Mouse (Mus musculus) embryonic facial prominence, embryonic 11.5 days (tissue): ENCODE measurements around the gene Tnni3k. TPM values are rescaled to one million over a fixed set of nuclear protein-coding genes. Genes with fewer than 3 reads are reported as not detected.

ENCODE experiments used
- ATAC-seq: fragments of 200-750 bp; cut with Nextera tagmentation; replicated peaks from 2 replicates; pipeline ENCODE4 v1.8.0; 2017; ENCODE audit warnings: low read depth; ENCODE audit not compliant: insufficient number of reproducible peaks, low FRiP score, low TSS enrichment
- DNase-seq: peaks from one replicate; pipeline ENCODE4 v3.0.0-alpha.2; 2015; ENCODE audit warnings: low spot score
- H3K27ac ChIP-seq: fragments of 300-500 bp; sonication (generic); replicated peaks from 2 replicates; pipeline ENCODE4 v1.5.1; 2014; ENCODE audit warnings: mild to moderate bottlenecking, low read depth, low read length, control low read depth
- H3K27me3 ChIP-seq: fragments of 300-500 bp; sonication (generic); 2 replicates; pipeline ENCODE4 v1.6.1; 2014; ENCODE audit warnings: mild to moderate bottlenecking, low read length, moderate library complexity, mixed read lengths; ENCODE audit not compliant: control insufficient read depth, insufficient read depth
- H3K36me3 ChIP-seq: fragments of 300-500 bp; sonication (generic); replicated peaks from 2 replicates; pipeline ENCODE4 v1.6.1; 2014; ENCODE audit warnings: low read depth, mild to moderate bottlenecking, low read length, moderate library complexity, mixed read lengths; ENCODE audit not compliant: control insufficient read depth, insufficient read depth
- H3K4me1 ChIP-seq: fragments of 300-500 bp; sonication (generic); 2 replicates; pipeline ENCODE4 v1.6.1; 2014; ENCODE audit warnings: low read length, mixed read lengths; ENCODE audit not compliant: control insufficient read depth, insufficient read depth
- H3K4me2 ChIP-seq: fragments of 300-500 bp; sonication (generic); 2 replicates; pipeline ENCODE4 v1.6.1; 2014; ENCODE audit warnings: low read depth, mild to moderate bottlenecking, control low read depth, low read length, moderate library complexity
- H3K4me3 ChIP-seq: fragments of 300-500 bp; sonication (generic); 2 replicates; pipeline ENCODE4 v1.5.1; 2014; ENCODE audit warnings: low read depth, low read length, control low read depth
- H3K9ac ChIP-seq: fragments of 300-500 bp; sonication (generic); replicated peaks from 2 replicates; pipeline ENCODE4 v1.6.1; 2014; ENCODE audit warnings: mild to moderate bottlenecking, control low read depth, low read length
- H3K9me3 ChIP-seq: fragments of 300-500 bp; sonication (generic); replicated peaks from 2 replicates; pipeline ENCODE4 v1.6.1; 2016; ENCODE audit warnings: mild to moderate bottlenecking, low read length, inconsistent platforms, mixed read lengths; ENCODE audit not compliant: control insufficient read depth
- WGBS: fragments of 180-500 bp; shearing (Covaris S2); extraction: QIAGEN DNeasy Blood & Tissue Kit; methylation state at CpG from one replicate; pipeline ENCODE4 v1.1.7; 2014; 5-methylcytosine and 5-hydroxymethylcytosine counted together
- polyA plus RNA-seq: library from polyadenylated mRNA; unstranded; fragments of >200 nt; fragmentation: Nextera tagmentation; extraction: Ambion mirVana; gene quantifications from 2 replicates; pipeline ENCODE4 v1.2.1, GENCODE M21; 2014

Gene Tnni3k
- polyA plus RNA-seq, 1 experiment from 2014 or later: not detected

DNA sequence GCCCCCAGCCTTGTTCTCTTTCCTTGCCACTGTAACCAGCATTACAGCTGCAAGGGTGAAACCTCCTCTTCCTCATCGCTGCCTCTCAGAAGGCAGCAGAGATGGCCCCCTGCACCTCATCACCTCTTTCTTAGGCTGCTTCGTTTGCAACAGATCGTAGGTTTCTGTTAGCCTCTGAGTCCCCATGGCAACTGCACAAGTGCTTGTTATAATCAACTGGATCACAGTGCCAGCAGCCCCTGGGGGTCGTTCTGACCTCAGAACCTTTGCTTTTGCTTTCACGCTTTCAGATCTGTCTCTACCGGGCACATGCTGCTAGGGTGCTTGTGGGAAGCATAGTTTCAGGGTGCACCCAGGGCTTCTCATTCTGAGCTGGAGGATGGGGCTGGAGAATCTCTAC lies 201.9 kb downstream of the Tnni3k start:
- no peak for DNase-seq
- Histone ChIP-seq H3K4me1 (no peaks in the 10 kb centered on the region), H3K4me2 (no peak overlapping the region), H3K9me3 (no peaks in the 10 kb centered on the region), H3K9ac (no peak overlapping the region), H3K27me3 (no peaks in the 10 kb centered on the region), H3K27ac (no peak overlapping the region), H3K4me3 (no peak overlapping the region), H3K36me3 (no peaks in the 10 kb centered on the region)
- no peak for ATAC-seq
- 35% methylated on average over 6 of the region's 6 CpGs for WGBS

DNA sequence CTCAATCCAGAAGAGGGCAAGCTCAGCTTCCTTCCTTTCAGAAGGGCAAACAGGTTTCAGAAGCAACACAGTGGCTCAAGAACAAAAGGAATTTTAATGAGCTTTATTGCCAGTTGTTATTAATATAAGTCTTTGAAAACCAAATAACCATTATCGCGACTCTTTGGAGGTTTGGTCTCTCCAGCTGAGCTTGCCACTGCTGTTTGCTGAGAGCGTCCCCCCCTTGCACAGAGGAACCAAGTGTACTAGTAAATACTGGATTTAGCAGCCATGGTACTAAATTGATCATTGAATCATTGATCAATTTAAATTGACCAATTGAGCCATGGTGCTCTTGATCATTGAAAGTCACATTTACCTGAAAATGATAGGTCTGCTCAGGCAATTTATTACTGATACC lies 202.9 kb downstream of the Tnni3k start:
- Histone ChIP-seq H3K4me2 (no peak overlapping the region), H3K9ac (no peak overlapping the region), H3K4me3 (no peak overlapping the region), H3K4me1 (no peaks in the 10 kb centered on the region), H3K27me3 (no peaks in the 10 kb centered on the region), H3K27ac (no peak overlapping the region), H3K36me3 (no peaks in the 10 kb centered on the region), H3K9me3 (no peaks in the 10 kb centered on the region)
- WGBS: 76% methylated on average over 3 of the region's 3 CpGs
- no peak for ATAC-seq
- no peak for DNase-seq

DNA sequence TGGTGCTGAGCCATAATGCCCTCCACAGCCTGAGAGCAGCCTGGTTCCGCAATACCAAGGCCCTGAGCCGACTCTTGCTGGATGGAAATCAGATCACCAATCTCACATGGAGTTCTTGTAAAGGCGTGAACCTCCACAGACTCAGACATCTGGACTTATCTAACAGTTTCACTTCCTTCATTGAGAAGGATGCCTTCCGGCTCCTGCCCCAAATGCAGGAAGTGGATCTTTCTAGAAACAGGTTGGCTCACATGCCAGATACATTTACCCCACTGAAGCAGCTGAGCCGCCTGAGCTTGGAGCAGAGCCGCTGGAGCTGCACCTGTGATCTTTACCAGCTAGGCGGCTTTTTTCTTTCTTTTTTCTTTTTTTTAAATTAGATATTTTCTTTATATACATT lies 213.0 kb downstream of the Tnni3k start:
- H3K27me3 ChIP-seq: no peaks in the 10 kb centered on the region
- ATAC-seq: no peak

DNA sequence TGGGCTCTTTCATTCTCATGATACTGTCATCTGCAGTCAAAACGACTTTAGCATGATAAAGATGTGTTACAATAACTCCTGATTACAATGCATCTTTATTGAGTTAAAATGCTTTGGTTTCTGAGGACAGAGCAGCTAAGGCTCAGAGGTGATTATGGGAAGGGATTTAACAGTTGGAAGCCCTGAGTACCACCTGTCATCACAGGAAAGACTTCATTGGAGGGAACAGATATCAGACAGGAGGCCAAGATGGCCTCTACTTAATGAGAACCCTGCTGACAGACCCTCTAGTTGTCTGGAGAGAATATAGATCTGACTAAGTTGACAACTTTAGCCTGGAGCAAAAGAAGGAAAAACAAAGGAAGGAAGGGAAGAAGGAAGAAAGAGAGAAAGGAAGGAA lies 214.1 kb downstream of the Tnni3k start:
- 27% methylated on average over 1 of the region's 1 CpGs for whole genome bisulfite sequencing
- no peaks in the 10 kb centered on the region for H3K9me3 ChIP-seq
- no peaks in the 10 kb centered on the region for H3K4me1 ChIP-seq
- H3K27me3 ChIP-seq: no peaks in the 10 kb centered on the region
- no peak overlapping the region for H3K4me3 ChIP-seq
- H3K9ac ChIP-seq: no peak overlapping the region
- no peak overlapping the region for H3K27ac ChIP-seq
- H3K4me2 ChIP-seq: no peak overlapping the region
- H3K36me3 ChIP-seq: no peaks in the 10 kb centered on the region
- DNase-seq: no peak
- no peak for ATAC-seq

More for the DNA sequence above, 213.0 kb downstream of the Tnni3k start:
- 89% methylated on average over 7 of the region's 7 CpGs for WGBS
- Histone ChIP-seq H3K4me2 (no peak overlapping the region), H3K4me3 (no peak overlapping the region), H3K9ac (no peak overlapping the region), H3K4me1 (no peaks in the 10 kb centered on the region), H3K36me3 (no peaks in the 10 kb centered on the region), H3K9me3 (no peaks in the 10 kb centered on the region), H3K27ac (no peak overlapping the region)
- no peak for DNase-seq

DNA sequence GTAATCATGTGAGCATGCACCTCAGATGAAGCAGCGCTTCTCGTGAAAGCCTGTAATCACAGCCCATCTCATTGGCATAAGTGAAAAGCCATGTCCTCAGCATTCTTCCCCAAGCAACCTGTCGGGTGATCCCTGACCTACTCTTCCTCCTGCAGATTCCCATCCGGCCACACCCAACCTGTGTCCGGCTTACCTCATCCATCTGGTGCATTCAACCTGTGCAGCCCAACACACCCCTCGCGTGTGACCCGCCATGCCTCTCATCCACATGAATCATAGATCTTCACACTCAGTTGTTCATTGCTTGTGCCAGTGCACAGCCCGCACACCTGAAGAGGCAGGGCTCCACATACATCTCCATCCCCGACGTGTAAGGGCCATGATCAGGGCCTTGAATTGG lies 217.3 kb downstream of the Tnni3k start:
- no peaks in the 10 kb centered on the region for H3K9me3 ChIP-seq
- H3K4me1 ChIP-seq: no peaks in the 10 kb centered on the region
- no peaks in the 10 kb centered on the region for H3K27me3 ChIP-seq
- H3K36me3 ChIP-seq: no peaks in the 10 kb centered on the region
- H3K27ac ChIP-seq: no peak overlapping the region
- H3K4me2 ChIP-seq: no peak overlapping the region
- no peak for ATAC-seq
- DNase-seq: no peak
- H3K9ac ChIP-seq: no peak overlapping the region
- H3K4me3 ChIP-seq: no peak overlapping the region
- 94% methylated on average over 11 of the region's 11 CpGs for WGBS

DNA sequence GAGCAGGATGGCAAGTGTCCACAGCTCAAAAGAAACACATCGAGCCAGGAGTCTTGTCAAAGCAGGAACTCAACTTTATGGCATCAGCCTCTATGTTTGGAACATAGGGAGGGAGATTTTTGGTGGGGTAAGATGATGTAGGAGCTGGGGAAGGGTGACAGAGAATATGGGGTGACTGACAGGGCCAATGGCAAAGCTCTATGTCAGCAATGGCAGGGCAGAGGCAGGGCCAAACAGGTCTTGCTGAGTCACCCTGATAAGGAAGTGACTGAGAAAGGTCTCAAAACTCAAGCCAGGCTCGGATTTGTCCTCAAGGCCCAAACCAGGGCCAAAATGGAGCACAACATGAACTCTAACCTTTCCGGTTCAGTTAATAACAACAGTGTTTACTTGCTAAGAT lies 219.1 kb downstream of the Tnni3k start:
- Histone ChIP-seq H3K27ac (no peak overlapping the region), H3K9ac (no peak overlapping the region), H3K4me1 (no peaks in the 10 kb centered on the region), H3K27me3 (no peaks in the 10 kb centered on the region), H3K4me2 (no peak overlapping the region), H3K36me3 (no peaks in the 10 kb centered on the region), H3K4me3 (no peak overlapping the region), H3K9me3 (no peaks in the 10 kb centered on the region)
- 73% methylated on average over 3 of the region's 3 CpGs for WGBS
- no peak for DNase-seq
- no peak for ATAC-seq

DNA sequence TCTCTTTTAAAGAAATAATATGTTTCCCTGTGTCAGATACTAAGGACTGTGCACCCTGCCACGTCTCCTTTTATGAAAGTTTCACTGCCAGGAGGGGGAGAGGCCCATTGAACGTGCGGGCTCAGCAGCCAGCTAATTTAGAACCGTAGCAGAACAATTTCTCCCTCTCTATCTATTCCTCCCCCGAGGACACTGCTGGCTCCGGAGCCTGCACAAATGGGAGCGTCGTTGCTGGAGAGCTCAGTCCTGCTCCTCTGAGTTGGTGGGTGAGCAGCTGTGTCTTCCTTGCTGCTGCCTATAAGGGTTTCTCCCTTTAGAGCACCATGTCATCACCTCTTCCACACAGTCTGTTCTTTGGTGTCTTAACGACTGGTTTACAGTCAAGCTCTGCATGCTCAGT lies 220.8 kb downstream of the Tnni3k start:
- Histone ChIP-seq H3K27me3 (no peaks in the 10 kb centered on the region), H3K4me2 (no peak overlapping the region), H3K4me1 (no peaks in the 10 kb centered on the region), H3K9me3 (no peaks in the 10 kb centered on the region), H3K36me3 (no peaks in the 10 kb centered on the region), H3K27ac (no peak overlapping the region), H3K9ac (no peak overlapping the region), H3K4me3 (no peak overlapping the region)
- WGBS: 60% methylated on average over 9 of the region's 9 CpGs
- DNase-seq (no peak), ATAC-seq (no peak)

DNA sequence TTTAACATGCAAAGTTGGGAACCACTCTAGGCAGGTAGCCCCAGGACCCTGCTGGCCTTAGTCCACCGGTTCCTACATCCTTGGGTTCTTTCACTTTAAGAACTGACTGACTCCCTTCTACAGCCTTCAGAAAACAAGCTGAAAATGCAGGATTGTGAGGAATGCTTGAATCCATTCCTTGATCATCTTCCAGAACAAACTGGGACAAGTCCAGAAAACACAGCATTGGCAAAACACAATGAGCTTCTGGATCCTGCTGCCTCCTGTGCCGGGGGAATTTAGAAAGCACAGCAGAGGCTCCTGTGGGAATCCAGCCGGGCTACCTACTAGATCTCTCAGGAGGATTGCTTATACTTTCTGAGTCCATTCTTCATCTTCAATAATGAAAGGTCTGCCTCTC lies 229.5 kb downstream of the Tnni3k start:
- H3K4me3 ChIP-seq: no peak overlapping the region
- no peaks in the 10 kb centered on the region for H3K36me3 ChIP-seq
- no peaks in the 10 kb centered on the region for H3K9me3 ChIP-seq
- DNase-seq (no peak), ATAC-seq (no peak)
- H3K9ac ChIP-seq: no peak overlapping the region
- 89% methylated on average over 3 of the region's 3 CpGs for WGBS
- no peak overlapping the region for H3K27ac ChIP-seq
- no peaks in the 10 kb centered on the region for H3K4me1 ChIP-seq
- no peaks in the 10 kb centered on the region for H3K27me3 ChIP-seq
- no peak overlapping the region for H3K4me2 ChIP-seq
